ENCODE assay signal across 8 mouse cellular contexts in the genomic region with DNA sequence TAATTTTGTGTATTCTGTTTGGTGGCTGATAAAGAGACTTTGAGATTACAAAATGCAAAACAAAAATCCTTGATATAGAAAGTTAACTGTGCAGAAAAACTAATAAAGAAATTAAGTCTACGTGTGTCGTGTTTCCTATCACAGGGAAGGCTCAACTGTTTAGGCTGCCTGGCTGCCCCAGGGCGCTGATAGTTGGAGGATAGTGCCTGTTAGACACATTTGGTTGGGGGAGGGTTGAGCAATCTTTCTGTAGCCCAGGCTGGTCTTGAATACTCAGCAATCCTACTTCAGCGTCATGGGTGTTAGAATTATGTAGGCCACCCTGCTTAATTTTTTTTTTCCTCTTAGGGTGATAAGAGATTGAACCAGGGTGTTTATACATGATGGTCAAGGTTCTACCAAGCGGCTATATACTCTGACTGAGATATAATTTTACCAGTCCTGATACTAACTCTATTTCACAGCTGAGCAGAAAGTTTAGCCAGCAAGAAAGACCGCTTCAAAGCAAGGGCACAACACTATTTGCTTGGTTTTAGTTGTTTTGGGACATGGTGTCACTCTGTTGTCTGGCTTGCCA. TPM values are rescaled to one million over a fixed set of nuclear protein-coding genes. Genes with fewer than 3 reads are reported as not detected.
DNase-seq lines count a peak whose midpoint lies in the region; ATAC-seq and TF ChIP-seq lines count a peak whose summit lies in the region.

No protein-coding gene starts in this region.

- peak overlapping the region; percentile 90 for H3K4me2 ChIP-seq in embryonic facial prominence, embryonic 15.5 days (replicated peaks)
- peak overlapping the region; percentile 97 for H3K4me2 ChIP-seq in intestine, postnatal 0 days (replicated peaks; ENCODE audit: low read depth)
- peak overlapping the region; percentile 95 for H3K4me2 ChIP-seq in midbrain, postnatal 0 days (ENCODE audit: low read depth, low read length, poor library complexity, severe bottlenecking)

- TF ChIP-seq CTCF in left cerebral cortex, adult 2 months (IDR thresholded peaks at IDR 0.05) = no peak
- no peak for TF ChIP-seq CTCF in intestine, postnatal 0 days (IDR thresholded peaks at IDR 0.05; ENCODE audit: low read depth)
- no peak for TF ChIP-seq CTCF in midbrain, postnatal 0 days (IDR thresholded peaks at IDR 0.05)

- H3K27ac ChIP-seq in left cerebral cortex, adult 2 months = peak overlapping the region; percentile 21; the same call in 1 of the 2 replicates
- no peak overlapping the region for H3K27ac ChIP-seq in embryonic facial prominence, embryonic 15.5 days (replicated peaks)
- H3K27ac ChIP-seq in intestine, postnatal 0 days (ENCODE audit: low read depth, low read length) = no peak overlapping the region
- no peak overlapping the region for H3K27ac ChIP-seq in midbrain, postnatal 0 days (ENCODE audit: low read depth, low read length)

- no peaks in the 10 kb centered on the region for H3K9me3 ChIP-seq in embryonic facial prominence, embryonic 15.5 days (replicated peaks)
- H3K9me3 ChIP-seq in intestine, postnatal 0 days (ENCODE audit: control insufficient read depth) = no peaks in the 10 kb centered on the region
- H3K9me3 ChIP-seq in midbrain, postnatal 0 days (ENCODE audit: low read length) = no peaks in the 10 kb centered on the region

- no peak overlapping the region for H3K9ac ChIP-seq in embryonic facial prominence, embryonic 15.5 days
- H3K9ac ChIP-seq in intestine, postnatal 0 days (ENCODE audit: low read depth, low read length) = peak overlapping the region; percentile 73; the same call in 1 of the 2 replicates
- no peak overlapping the region for H3K9ac ChIP-seq in midbrain, postnatal 0 days (replicated peaks; ENCODE audit: low read length, poor library complexity, severe bottlenecking)

- ATAC-seq in embryonic facial prominence, embryonic 15.5 days (ENCODE audit: insufficient number of reproducible peaks, low FRiP score, low TSS enrichment, low read depth) = no peak
- no peak for ATAC-seq in intestine, postnatal 0 days
- ATAC-seq in midbrain, postnatal 0 days (ENCODE audit: low FRiP score) = no peak

- 82% methylated on average over 6 of the region's 6 CpGs for WGBS in embryonic facial prominence, embryonic 15.5 days
- 83% methylated on average over 6 of the region's 6 CpGs for WGBS in intestine, postnatal 0 days
- WGBS in midbrain, postnatal 0 days = 88% methylated on average over 6 of the region's 6 CpGs

- no peak for DNase-seq in left cerebral cortex, adult 2 months (ENCODE audit: extremely low spot score in 1 of 2, low spot score in 2 of 2)
- no peak for DNase-seq in left cerebral cortex, postnatal 4 days
- no peak for DNase-seq in midbrain, postnatal 0 days (ENCODE audit: low spot score)
- DNase-seq in urinary bladder, adult 2 months (ENCODE audit: low spot score) = no peak
- no peak for DNase-seq in spleen, postnatal 14 days (ENCODE audit: low spot score in 2 of 2)
- DNase-seq in urinary bladder, postnatal 36 days (ENCODE audit: low spot score in 2 of 2) = no peak

- intact Hi-C loops in left cerebral cortex, adult 2 months (cut with DNase I) = loop anchor here (1.0 kb wide), 1 partner anchor 115 kb away; no protein-coding TSS in a partner anchor
- intact Hi-C loops in left cerebral cortex, postnatal 4 days (cut with DNase I) = no loop called here

- H3K4me1 ChIP-seq in embryonic facial prominence, embryonic 15.5 days = peaks cover 18% of the 10 kb centered on the region
- 0 out of 2 replicates have a peak, but pooled peaks cover 5% of the 10 kb centered on the region for H3K4me1 ChIP-seq in intestine, postnatal 0 days (replicated peaks; ENCODE audit: control insufficient read depth, insufficient read depth, low read length)
- peaks cover 3% of the 10 kb centered on the region; the same call in 1 of the 2 replicates for H3K4me1 ChIP-seq in midbrain, postnatal 0 days (ENCODE audit: insufficient read depth, low read length)

- H3K36me3 ChIP-seq in embryonic facial prominence, embryonic 15.5 days = peaks cover 28% of the 10 kb centered on the region
- H3K36me3 ChIP-seq in intestine, postnatal 0 days (ENCODE audit: control insufficient read depth, insufficient read depth) = peaks cover 24% of the 10 kb centered on the region
- H3K36me3 ChIP-seq in midbrain, postnatal 0 days (ENCODE audit: insufficient read depth, low read length) = peaks cover 48% of the 10 kb centered on the region

- peak overlapping the region; percentile 82 for H3K4me3 ChIP-seq in left cerebral cortex, adult 2 months
- peak overlapping the region; percentile 86 for H3K4me3 ChIP-seq in embryonic facial prominence, embryonic 15.5 days (replicated peaks)
- peak overlapping the region; percentile 90 for H3K4me3 ChIP-seq in intestine, postnatal 0 days (ENCODE audit: low read depth, low read length)
- peak overlapping the region; percentile 79; the same call in 1 of the 2 replicates for H3K4me3 ChIP-seq in midbrain, postnatal 0 days (ENCODE audit: low read depth, low read length)

- H3K27me3 ChIP-seq in embryonic facial prominence, embryonic 15.5 days = no peaks in the 10 kb centered on the region
- no peaks in the 10 kb centered on the region for H3K27me3 ChIP-seq in intestine, postnatal 0 days (replicated peaks; ENCODE audit: control insufficient read depth, insufficient read depth, low read length)
- no peaks in the 10 kb centered on the region for H3K27me3 ChIP-seq in midbrain, postnatal 0 days (ENCODE audit: insufficient read depth, low read length)

RNA-seq across cellular contexts. Expression of a gene that starts 0.8 kb away (rescaled TPM):
- 10 to 100 TPM; 17.7 to 23.5 TPM for total RNA-seq in left cerebral cortex, adult 2 months (2021)
- 10 to 100 TPM; 27.9 to 28.5 TPM for total RNA-seq in left cerebral cortex, postnatal 4 days (2021)
- 18.0 and 22.5 TPM in 2 replicates for polyA plus RNA-seq in embryonic facial prominence, embryonic 15.5 days (2015; fragmentation: Nextera tagmentation; extraction: Ambion mirVana)
- polyA plus RNA-seq in intestine, postnatal 0 days (2015; fragmentation: Nextera tagmentation; extraction: Ambion mirVana) = 8.2 and 9.3 TPM in 2 replicates
- 15.7 and 23.6 TPM in 2 replicates for total RNA-seq in midbrain, postnatal 0 days (2014; rRNA removed)
- 41.8 and 44.3 TPM in 2 replicates for polyA plus RNA-seq in midbrain, postnatal 0 days (2015; fragmentation: Nextera tagmentation; extraction: Ambion mirVana)
- polyA plus RNA-seq in urinary bladder, adult 2 months (2012; rRNA removed) = 30.1 and 31.3 TPM in 2 replicates

RNA-seq across cellular contexts. Expression of a gene that starts 38.1 kb away (rescaled TPM):
- total RNA-seq in left cerebral cortex, adult 2 months (2021) = 1,000 to 10,000 TPM; 1,675 to 1,813 TPM
- total RNA-seq in left cerebral cortex, postnatal 4 days (2021) = 100 to 1,000 TPM; 540 to 651 TPM
- 27.5 and 28.7 TPM in 2 replicates for polyA plus RNA-seq in embryonic facial prominence, embryonic 15.5 days (2015; fragmentation: Nextera tagmentation; extraction: Ambion mirVana)
- polyA plus RNA-seq in intestine, postnatal 0 days (2015; fragmentation: Nextera tagmentation; extraction: Ambion mirVana) = 11.5 and 13.1 TPM in 2 replicates
- total RNA-seq in midbrain, postnatal 0 days (2014; rRNA removed) = 814 and 937 TPM in 2 replicates
- polyA plus RNA-seq in midbrain, postnatal 0 days (2015; fragmentation: Nextera tagmentation; extraction: Ambion mirVana) = 641 and 735 TPM in 2 replicates
- 55.5 and 62.5 TPM in 2 replicates for polyA plus RNA-seq in urinary bladder, adult 2 months (2012; rRNA removed)

Comparison
In these comparisons a context has a peak if more than half of its experiments do, and no peak if none do; other contexts are left out.
1. RNA of a gene that starts 38.1 kb away (polyA plus RNA-seq): 641 to 735 TPM in midbrain, postnatal 0 days; 55.5 to 62.5 TPM in urinary bladder, adult 2 months, 27.5 to 28.7 TPM in embryonic facial prominence, embryonic 15.5 days and 11.5 to 13.1 TPM in intestine, postnatal 0 days; every median in the first group is over 10 times any median in the second.
2. Peak in every context shown above with its lines, with median percentiles within 50 percentile points of each other: H3K4me3 ChIP-seq and H3K4me2 ChIP-seq.